8 mouse cellular contexts compared by ENCODE assay signal in genomic region chr3:145627830-145628229, GRCm38 (mm10). TPM values are rescaled to one million over a fixed set of nuclear protein-coding genes. Genes with fewer than 3 reads are reported as not detected.
DNase-seq lines count a peak whose midpoint lies in the region; ATAC-seq and TF ChIP-seq lines count a peak whose summit lies in the region.
"Had no signal": no experiment of that assay in that cellular context is flagged by ENCODE, and none has a peak within 500 bp of the region (broad histone marks: within the 10 kb centered on the region; RNA-seq: fewer than 3 reads in every experiment).

No protein-coding gene starts in this region.

- no peaks in the 10 kb centered on the region for H3K27me3 ChIP-seq in forebrain, embryonic 12.5 days
- H3K27me3 ChIP-seq: liver, embryonic 15.5 days had no signal

- H3K27ac ChIP-seq in left cerebral cortex, adult 2 months, result no peak overlapping the region
- H3K27ac ChIP-seq in forebrain, embryonic 12.5 days, result no peak overlapping the region
- H3K27ac ChIP-seq: liver, embryonic 15.5 days had no signal

- intact Hi-C loops in left cerebral cortex, adult 2 months (cut with DNase I), result loop anchor here (2.0 kb wide), 1 partner anchor 277 kb away; no protein-coding TSS in a partner anchor

- 61% methylated on average over 3 of the region's 3 CpGs for WGBS in forebrain, embryonic 12.5 days

- DNase-seq in left cerebral cortex, adult 2 months (ENCODE audit: extremely low spot score in 1 of 2, low spot score in 2 of 2), result peak in 1 of 2 experiments; percentile 17
- no peak for DNase-seq in left cerebral cortex, adult 11 months (ENCODE audit: low spot score)
- peak; percentile 57 for DNase-seq in adipocyte (ENCODE audit: low spot score)
- peak; percentile 67 for DNase-seq in lung, postnatal 36 days
- DNase-seq in layer of hippocampus, postnatal 14 days (ENCODE audit: low spot score in 2 of 2), result no peak

- H3K4me2 ChIP-seq in forebrain, embryonic 12.5 days, result no peak overlapping the region
- H3K4me2 ChIP-seq: liver, embryonic 15.5 days had no signal

- H3K4me3 ChIP-seq in left cerebral cortex, adult 2 months, result no peak overlapping the region
- no peak overlapping the region for H3K4me3 ChIP-seq in forebrain, embryonic 12.5 days (replicated peaks)
- H3K4me3 ChIP-seq: liver, embryonic 15.5 days had no signal

- peak; percentile 64 for TF ChIP-seq CTCF in left cerebral cortex, adult 2 months (IDR thresholded peaks at IDR 0.05)

- no peaks in the 10 kb centered on the region for H3K9me3 ChIP-seq in forebrain, embryonic 12.5 days
- H3K9me3 ChIP-seq: liver, embryonic 15.5 days had no signal

- no peak overlapping the region for H3K9ac ChIP-seq in forebrain, embryonic 12.5 days
- H3K9ac ChIP-seq: liver, embryonic 15.5 days had no signal

- no peaks in the 10 kb centered on the region for H3K36me3 ChIP-seq in forebrain, embryonic 12.5 days (replicated peaks)
- H3K36me3 ChIP-seq: liver, embryonic 15.5 days had no signal

- peaks cover 12% of the 10 kb centered on the region; the same call in 1 of the 2 replicates for H3K4me1 ChIP-seq in forebrain, embryonic 12.5 days
- H3K4me1 ChIP-seq: liver, embryonic 15.5 days had no signal

- ATAC-seq in forebrain, embryonic 12.5 days (ENCODE audit: low FRiP score), result peak; percentile 12; the same call in 1 of the 2 replicates
- no peak for ATAC-seq in inflammation-experienced regulatory T-cells, adult 6 months

RNA-seq across cellular contexts. Expression of gene Ccn1, which starts 22.0 kb away (rescaled TPM):
- total RNA-seq in left cerebral cortex, adult 2 months (2021), result 10 to 100 TPM in 1 of 2 experiments, 1 to 10 TPM in 1; 7.8 to 12.6 TPM
- polyA plus RNA-seq in forebrain, embryonic 12.5 days (2016; fragmentation: Nextera tagmentation; extraction: Ambion mirVana), result 43.9 and 44.1 TPM in 2 replicates
- total RNA-seq in layer of hippocampus, postnatal 14 days (2021), result 1 to 10 TPM; 7.8 TPM
- not detected for polyA plus RNA-seq in inflammation-experienced regulatory T-cells, adult 6 months (2017; shearing (Covaris generic))

RNA-seq across cellular contexts. Expression of gene Znhit6, which starts 51.8 kb away (rescaled TPM):
- total RNA-seq in left cerebral cortex, adult 2 months (2021), result 10 to 100 TPM; 16.1 to 17.7 TPM
- 43.0 TPM in 2 replicates for polyA plus RNA-seq in forebrain, embryonic 12.5 days (2016; fragmentation: Nextera tagmentation; extraction: Ambion mirVana)
- total RNA-seq in layer of hippocampus, postnatal 14 days (2021), result 10 to 100 TPM; 17.4 to 17.5 TPM
- polyA plus RNA-seq in inflammation-experienced regulatory T-cells, adult 6 months (2017; shearing (Covaris generic)), result 10 to 100 TPM; 26.9 to 36.4 (median 34.4) TPM

Comparison
In these comparisons a context has a peak if more than half of its experiments do, and no peak if none do; other contexts are left out.
1. DNase-seq: peak in adipocyte (single experiment) and lung, postnatal 36 days (single experiment); none in left cerebral cortex, adult 11 months (single experiment) and layer of hippocampus, postnatal 14 days (0 of 2).